Mouse (Mus musculus) neutrophil, adult 59 days (primary cell): ENCODE results near the gene Tedc2. TPM values are rescaled to one million over a fixed set of nuclear protein-coding genes. Genes with fewer than 3 reads are reported as not detected.

ENCODE experiments used
- total RNA-seq, 2 experiments: library from RNA; stranded (reverse); gene quantifications; 1 replicate in 1 of 2; 2 replicates in 1 of 2; pipeline ENCODE4 v1.2.4; 2023

Gene Tedc2
- 1 to 10 TPM; 8.8 to 9.9 TPM for total RNA-seq

GRCm38 (mm10) chr17:24220435-24221411 lies at the start of gene Tedc2:
Tedc2 (minus strand) TSS chr17:24220851.

GRCm38 (mm10) chr17:24251320-24252069 lies 30.8 kb upstream of the Tedc2 start, which contains the start of gene Ccnf:
Ccnf (minus strand) TSS chr17:24251484.

GRCm38 (mm10) chr17:24209043-24209915 lies 11.4 kb downstream of the Tedc2 start, which contains the start of gene Ntn3:
Ntn3 (minus strand) TSS chr17:24209531.

GRCm38 (mm10) chr17:24205284-24205888 lies 15.3 kb downstream of the Tedc2 start, which contains the start of gene Tbc1d24:
Tbc1d24 (minus strand) TSS chr17:24205562.

GRCm38 (mm10) chr17:24169317-24170065 lies 51.2 kb downstream of the Tedc2 start, which contains the start of gene Atp6v0c:
Atp6v0c (minus strand) TSS chr17:24169702.

Other genes starting within 250 kb of the Tedc2 start
- gene Prss30, start 240.3 kb downstream of the Tedc2 start, total RNA-seq = not detected
- gene Prss22, start 222.8 kb downstream of the Tedc2 start, total RNA-seq = under 1 TPM in 1 of 2 experiments, not detected in 1; 0.36 TPM
- gene Prss27, start 182.7 kb downstream of the Tedc2 start, total RNA-seq = not detected
- gene Kctd5, start 147.4 kb downstream of the Tedc2 start, total RNA-seq = 10 to 100 TPM; 10.3 to 13.5 TPM
- gene Pdpk1, start 69.9 kb downstream of the Tedc2 start, total RNA-seq = 10 to 100 TPM; 48.9 to 58.5 TPM
- gene Amdhd2, start 57.1 kb downstream of the Tedc2 start, total RNA-seq = 10 to 100 TPM; 65.4 to 76.7 TPM
- gene Atp6v0c, start 51.1 kb downstream of the Tedc2 start, total RNA-seq = 100 to 1,000 TPM; 376 to 393 TPM
- 10 to 100 TPM; 11.8 to 15.1 TPM for gene Tbc1d24, start 15.3 kb downstream of the Tedc2 start, total RNA-seq
- under 1 TPM; 0.24 to 0.49 TPM for gene Ntn3, start 11.3 kb downstream of the Tedc2 start, total RNA-seq
- 10 to 100 TPM; 44.1 to 49.2 TPM for gene Ccnf, start 30.6 kb upstream of the Tedc2 start, total RNA-seq
- gene Abca17, start 130.2 kb upstream of the Tedc2 start, total RNA-seq = under 1 TPM in 1 of 2 experiments, not detected in 1; 0.07 TPM
- 10 to 100 TPM; 37.7 to 42.7 TPM for gene Abca3, start 131.1 kb upstream of the Tedc2 start, total RNA-seq
- 10 to 100 TPM; 61.6 to 70.5 TPM for gene Rnps1, start 193.7 kb upstream of the Tedc2 start, total RNA-seq
- gene Eci1, start 205.8 kb upstream of the Tedc2 start, total RNA-seq = 10 to 100 TPM; 11.5 to 14.1 TPM
- gene Dnase1l2, start 222.3 kb upstream of the Tedc2 start, total RNA-seq = 1 to 10 TPM; 2.0 to 2.3 TPM
- 10 to 100 TPM; 31.8 to 42.2 TPM for gene E4f1, start 249.5 kb upstream of the Tedc2 start, total RNA-seq
- gene Pgp, start 249.5 kb upstream of the Tedc2 start, total RNA-seq = 10 to 100 TPM; 24.7 to 26.6 TPM